Mouse (Mus musculus) ovary, adult 18-20 months (tissue): ENCODE results near the gene Dexi.

ENCODE experiments used
- DNase-seq: peaks from one replicate; pipeline ENCODE4 v3.0.0; 2022; ENCODE audit warnings: low spot score, mixed read lengths

The Dexi gene

GRCm38 (mm10) chr16:10499122-10499521, 43.7 kb downstream of the Dexi start:
- DNase-seq, result no peak

DNA sequence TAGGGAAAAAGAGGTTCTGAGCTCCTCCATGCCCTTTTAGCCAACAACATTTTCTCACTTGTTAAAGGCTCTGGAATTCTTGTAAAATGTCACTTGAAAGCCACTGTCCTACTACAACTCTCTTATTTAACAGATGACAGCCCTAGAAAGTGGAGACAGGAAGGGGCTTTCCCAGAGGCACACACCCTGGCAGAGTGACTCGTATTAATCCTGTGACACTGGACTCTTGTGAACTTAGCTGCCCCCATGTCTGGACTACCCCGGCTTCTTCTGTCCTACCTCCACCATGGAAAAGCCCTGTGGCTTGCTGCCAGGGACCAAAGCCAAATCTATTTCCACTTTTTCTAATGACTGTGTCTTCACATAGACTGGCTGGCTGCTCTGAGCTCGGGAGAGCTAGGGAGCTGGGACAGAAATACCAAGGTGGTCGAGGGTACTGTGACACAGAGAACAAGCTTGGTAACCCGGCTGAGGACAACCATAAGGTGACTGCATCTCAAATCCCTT, 44.7 kb downstream of the Dexi start:
- DNase-seq, result no peak

DNA sequence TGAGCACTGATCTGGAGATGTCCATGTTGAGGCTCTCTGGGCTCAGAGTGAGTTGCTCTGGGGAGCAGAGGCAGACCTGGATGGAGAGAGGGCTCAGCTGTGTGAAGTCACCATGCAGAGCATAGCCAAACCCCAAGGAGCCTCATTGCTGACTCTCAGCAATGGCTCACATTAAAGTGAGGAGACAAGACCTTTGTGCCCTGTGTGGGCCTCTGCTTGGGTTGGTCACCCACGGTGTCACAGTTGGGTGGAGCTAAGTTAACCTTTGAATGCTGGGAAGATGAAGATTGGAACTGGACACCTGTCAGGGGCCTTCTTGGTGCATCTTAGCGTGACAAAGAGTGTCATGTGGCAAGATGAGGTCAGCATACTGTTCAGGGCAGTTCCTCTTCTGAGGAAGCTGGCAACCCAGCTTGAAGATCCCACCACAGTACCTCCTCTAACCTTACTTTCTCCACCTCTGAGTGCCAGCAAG, 47.0 kb downstream of the Dexi start:
- no peak for DNase-seq

DNA sequence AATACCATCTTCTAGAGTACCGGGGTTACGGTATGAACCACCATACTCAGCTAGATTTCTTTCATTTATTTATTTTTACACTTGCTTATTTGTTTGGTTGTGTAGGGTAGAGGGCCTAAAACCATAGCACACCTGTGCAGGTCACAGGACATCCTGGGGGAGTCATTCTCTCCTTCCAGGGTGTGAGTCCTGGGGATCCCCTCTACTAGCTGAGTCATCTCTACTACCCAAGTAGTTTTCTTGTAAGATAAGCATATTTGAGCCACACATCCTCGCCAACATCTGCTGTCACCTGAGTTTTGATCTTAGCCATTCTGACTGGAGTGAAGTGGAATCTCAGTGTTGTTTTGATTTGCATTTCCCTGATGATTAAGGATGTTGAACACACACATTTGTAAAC, 50.3 kb downstream of the Dexi start:
- DNase-seq, result no peak

DNA sequence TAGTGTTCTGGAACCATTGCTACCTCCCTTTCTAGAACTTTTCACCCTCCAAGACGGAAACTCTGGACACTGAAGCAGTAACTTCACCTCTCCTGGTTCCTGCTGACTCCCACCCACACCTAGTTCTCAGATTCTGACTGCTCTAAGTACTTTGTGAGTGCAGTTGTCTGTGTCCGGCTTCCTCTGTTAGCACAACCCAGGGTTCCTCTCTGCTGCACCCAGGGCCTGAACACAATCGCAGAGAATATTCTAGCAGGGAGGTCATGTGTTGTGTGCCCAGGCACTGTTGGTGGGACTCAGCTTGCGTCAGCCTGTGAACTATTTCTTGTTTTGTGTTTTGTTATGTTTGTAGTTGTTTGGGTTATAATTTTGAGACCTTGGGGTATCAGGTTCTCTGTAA, 51.1 kb downstream of the Dexi start:
- no peak for DNase-seq

DNA sequence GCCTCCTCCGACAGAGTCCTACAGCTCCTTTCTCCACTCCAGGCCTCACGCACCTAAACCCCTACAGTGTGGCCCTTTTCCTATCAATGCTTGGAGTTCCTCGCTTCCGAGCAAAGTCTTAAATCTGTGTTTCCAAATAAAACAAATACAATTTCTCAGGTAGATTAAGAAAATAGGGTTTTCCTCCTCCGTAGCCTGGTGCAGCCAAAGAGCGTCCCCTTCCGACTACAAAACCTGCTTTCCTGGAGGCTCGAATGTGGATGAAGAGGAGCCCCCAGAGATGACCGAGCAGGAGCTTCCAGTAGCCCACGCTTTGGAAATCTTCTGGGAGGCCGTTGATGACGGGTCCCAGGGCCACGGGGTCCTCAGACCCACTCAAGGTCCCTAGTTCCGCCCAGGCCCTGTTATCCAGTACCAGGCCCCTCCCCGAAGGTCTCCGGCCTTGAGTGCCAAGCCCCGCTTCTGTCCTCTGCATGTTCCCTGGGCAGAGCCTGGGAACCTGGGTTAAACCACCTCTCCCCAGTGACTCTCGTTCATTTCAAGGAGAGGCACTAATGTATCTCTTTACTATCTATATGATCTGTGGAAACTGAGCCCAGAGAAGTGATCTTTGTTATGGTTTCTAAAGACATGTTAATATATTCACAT, 52.2 kb downstream of the Dexi start:
- DNase-seq, result no peak

- DNase-seq, result no peak
Measured at GRCm38 (mm10) chr16:10489904-10490457, 52.9 kb downstream of the Dexi start.

- no peak for DNase-seq
Measured at GRCm38 (mm10) chr16:10489483-10489882, 53.4 kb downstream of the Dexi start.

GRCm38 (mm10) chr16:10488769-10489481, 53.9 kb downstream of the Dexi start:
- no peak for DNase-seq

- DNase-seq, result no peak
Measured at GRCm38 (mm10) chr16:10487895-10488493, 54.9 kb downstream of the Dexi start.

- DNase-seq, result no peak
Measured at GRCm38 (mm10) chr16:10486993-10487392, 55.9 kb downstream of the Dexi start.

DNA sequence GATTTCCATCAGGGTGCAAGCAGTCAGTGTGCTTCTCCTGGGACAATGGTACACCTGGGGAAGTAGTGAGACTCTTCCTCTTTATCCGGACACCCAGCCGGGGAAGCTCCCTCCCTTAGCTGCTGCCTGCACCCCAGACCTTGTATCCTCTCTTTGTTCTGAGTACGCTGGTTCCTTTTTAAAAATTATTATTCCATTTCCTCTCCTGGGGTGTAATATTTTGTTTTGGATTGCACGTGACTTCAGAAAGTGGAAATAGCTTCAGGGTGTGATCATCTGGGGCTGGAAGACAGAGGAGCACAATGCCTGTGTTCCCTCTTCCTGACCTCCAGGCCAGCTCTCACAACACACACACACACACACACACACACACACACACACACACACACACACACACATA, 60.5 kb downstream of the Dexi start:
- no peak for DNase-seq

GRCm38 (mm10) chr16:10479857-10480256, 63.0 kb downstream of the Dexi start, which contains the start of gene Ciita:
Gene Ciita (plus strand): TSS chr16:10480059.
- DNase-seq, result no peak

GRCm38 (mm10) chr16:10475919-10476318, 66.9 kb downstream of the Dexi start:
- DNase-seq, result no peak

DNA sequence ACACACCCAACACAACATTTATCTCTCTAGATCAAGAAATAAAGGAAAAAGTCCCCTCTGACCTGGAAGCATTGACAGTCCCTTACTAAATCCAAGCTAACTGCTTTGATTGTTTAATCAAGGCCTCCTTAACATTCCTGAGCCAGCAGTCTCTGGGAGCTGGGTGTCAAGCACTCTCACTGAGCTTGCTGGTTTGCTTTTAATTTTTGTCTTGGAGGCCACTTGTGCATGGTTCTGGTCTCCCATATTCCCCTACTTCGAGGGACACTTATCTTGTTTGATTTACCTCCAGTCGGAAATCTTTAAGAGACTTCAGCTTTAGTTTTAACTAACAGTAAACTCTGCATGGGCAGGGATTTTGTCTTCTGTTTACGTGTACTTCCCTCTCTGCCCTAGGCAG, 67.9 kb downstream of the Dexi start:
- DNase-seq, result no peak

- DNase-seq, result no peak
Measured at GRCm38 (mm10) chr16:10471950-10472349, 70.9 kb downstream of the Dexi start.

DNA sequence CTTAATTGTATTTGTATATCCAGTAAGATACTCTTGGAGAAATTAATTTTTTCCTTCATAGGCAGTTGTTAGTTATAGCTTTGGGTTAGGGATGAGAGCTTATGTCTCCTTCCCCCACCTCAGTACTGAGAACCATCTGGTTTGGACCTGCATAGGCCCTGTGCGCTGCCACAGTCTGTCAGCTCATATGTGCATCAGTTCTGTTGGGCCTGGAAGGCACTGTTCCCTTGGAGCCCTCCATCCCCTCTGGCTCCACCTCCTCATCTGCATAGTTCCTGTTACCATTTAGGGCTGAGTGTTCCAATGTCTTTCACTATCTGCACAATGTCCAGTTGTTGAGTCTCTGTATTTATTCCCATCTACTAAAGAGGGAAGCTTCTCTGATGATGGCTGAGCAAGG, 74.7 kb downstream of the Dexi start:
- no peak for DNase-seq

DNA sequence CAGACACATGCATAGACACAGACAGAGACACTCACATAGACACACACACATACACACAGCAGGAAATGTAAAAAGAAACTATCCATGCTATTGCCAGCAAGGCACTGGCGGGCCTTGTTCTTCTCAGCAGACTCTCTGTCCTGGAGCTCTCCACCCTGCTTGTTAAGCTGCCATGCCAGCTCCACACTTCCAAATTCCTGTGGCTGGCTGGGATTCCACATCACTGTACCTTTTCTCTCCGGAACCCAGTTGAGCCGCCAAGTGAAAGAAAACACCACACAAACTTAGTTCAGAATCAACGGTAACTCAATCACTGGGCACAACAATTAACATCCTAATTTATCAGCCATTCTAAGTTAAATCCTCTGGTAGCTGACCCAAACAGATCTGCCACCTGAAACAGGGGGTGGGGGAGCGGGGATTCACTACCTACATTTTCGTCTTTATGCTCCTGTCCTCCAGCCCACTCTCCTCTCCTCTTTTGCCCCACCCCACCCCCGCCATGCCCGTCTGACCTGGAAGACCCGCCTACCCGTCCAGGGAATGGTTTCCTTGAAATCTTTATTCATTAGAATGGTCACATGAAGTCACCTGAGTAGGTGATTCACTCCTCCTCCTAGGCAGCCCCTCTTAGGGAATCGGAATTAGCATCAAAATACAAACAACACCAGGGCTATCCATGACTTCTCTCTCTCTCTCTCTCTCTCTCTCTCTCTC, 75.3 kb downstream of the Dexi start:
- no peak for DNase-seq

- DNase-seq, result no peak
Measured at GRCm38 (mm10) chr16:10465011-10465681, 77.7 kb downstream of the Dexi start.

GRCm38 (mm10) chr16:10461178-10461577, 81.7 kb downstream of the Dexi start:
- DNase-seq, result no peak

GRCm38 (mm10) chr16:10460188-10460587, 82.7 kb downstream of the Dexi start:
- DNase-seq, result no peak

DNA sequence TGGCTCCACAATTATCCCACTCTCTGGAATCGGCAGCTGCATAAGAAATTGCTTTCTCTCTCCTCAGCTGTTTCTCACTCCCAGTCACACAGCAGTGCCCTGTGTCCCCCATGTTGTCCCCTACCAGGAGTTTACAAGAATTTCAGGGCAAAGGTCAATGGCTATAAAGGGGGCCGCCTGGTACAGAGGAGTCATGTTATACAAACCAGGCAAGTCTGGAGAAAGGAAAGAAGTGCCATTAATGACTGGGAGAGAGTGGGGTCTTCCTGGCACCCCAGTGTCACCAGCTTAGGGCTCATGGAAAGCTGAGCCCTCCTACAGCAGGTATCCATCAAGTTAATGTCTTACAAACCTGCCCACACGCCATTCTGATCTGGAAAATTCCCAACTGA, 88.3 kb downstream of the Dexi start:
- no peak for DNase-seq
